Mouse (Mus musculus): ENCODE measurements around the gene Gse1.

The Gse1 gene

DNA sequence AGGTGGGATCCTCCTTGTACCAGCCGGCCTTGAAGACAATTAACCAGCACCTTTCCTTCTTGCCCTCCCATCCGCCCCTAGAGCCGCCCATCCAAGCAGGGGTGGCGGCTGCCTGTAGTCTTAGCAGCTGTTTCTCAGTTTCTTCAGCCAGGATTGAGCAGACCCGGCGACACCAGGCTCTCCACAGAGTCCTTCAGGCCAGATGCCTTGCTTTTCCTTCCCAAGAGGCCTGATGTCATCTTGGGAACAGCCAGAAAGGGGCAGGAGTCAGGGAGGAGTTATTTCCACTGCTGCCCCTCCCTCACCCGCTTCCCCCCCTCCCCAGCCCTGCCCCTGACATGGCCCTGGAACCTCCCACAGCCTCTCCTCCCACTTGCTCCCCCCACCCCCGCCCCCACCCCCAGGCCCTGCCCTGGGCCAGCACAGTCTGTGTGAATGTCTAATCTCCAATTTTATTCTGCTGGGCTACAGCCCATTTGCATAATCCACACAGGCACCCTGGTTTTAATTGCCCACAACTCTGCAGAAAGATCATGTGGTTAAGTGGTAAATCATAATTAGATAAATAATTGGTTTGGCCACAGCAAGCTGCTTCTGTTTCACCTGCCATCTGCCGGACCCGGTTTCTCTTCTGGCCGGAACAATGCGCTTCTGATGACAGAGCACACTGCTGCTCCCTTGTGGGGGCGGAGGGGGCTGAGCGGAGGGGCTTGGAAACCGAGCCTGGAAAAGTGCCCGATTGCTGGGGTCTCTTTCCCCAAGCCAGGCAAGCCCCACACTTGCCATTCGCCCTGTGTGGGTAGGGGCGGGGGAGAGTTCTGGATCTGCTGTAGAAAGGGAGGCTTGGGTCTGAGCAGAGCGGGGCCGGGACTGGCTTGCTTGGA lies 292.7 kb downstream of the Gse1 start:
- DNase-seq: peak; percentile 98

DNA sequence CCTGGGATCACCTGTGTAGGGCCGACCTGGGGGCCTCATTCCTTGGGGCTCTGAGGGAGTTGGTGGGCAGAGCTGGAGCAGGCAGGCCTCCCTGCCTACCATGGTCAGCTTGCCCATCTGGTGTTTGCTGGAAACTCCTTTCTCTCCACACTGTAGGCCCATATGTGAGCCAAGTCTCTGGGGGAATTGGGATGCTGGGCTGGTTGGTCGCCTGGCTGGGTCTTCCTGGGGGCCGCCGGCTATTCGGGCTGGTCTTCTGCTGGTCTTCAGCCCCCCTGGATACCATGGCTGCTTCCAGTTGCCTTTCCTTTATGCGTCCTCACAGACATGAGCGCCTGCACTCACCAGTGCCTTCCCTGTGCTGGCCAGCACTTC lies 293.3 kb downstream of the Gse1 start:
- no peak for DNase-seq

DNA sequence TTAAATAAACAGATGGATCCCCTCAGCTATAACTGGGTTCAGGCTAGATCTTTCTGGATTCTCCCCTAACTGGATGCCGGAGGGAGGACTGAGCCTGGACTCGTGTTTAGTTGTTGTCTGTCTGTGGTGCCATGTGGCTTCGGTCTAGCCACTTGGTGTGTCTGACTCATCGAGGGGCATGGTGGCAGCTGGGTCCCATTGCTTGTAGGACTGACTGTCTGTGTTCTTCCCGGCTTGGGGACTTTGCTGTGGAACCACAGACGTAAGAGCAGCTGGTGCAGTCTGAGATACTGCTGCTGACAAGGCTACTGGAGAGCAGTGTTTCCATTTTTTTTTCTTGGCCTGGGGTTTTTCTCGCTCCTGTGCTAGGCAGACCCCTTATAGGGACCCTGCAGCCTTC lies 295.4 kb downstream of the Gse1 start:
- no peak for DNase-seq

DNA sequence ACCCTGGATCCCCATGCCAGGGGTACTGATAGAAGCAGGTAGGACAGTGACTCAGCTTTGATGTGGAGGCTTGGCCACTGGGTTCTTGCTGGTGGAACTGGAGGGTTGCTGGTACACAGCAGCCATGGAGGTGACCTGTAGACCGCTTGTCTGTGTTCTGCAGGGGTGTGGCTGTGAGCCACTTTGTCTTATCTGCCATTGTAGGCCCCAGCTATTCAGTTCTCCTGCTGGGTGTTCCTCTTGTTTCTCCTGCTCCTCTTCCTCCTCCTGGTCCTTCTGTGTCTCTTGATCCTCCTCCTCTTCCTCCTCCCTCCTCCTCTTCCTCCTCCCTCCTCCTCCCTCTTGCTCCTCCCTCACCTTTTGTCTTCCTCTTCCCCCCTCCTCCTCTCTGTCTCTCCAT lies 296.9 kb downstream of the Gse1 start:
- DNase-seq: no peak

DNA sequence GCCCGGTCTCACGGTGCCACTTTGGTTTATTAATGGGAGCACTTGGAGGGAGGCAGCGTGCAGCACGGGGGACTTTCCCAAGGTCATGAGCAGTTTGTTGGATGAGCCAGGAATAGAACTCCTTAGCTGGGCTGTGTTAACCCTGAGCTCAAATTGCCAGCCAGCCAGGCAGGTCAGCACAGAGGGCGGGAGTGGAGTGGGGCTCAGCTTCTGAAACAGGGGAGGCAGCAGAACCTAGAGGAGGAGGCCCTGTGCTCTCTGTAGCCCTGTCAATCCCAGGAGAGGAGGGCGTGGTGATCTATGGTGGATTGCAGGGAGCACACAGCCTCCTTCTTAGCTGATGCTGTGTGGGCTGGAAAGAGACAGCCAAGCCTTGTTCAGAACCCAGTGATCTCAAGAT lies 297.6 kb downstream of the Gse1 start:
- DNase-seq: no peak

DNA sequence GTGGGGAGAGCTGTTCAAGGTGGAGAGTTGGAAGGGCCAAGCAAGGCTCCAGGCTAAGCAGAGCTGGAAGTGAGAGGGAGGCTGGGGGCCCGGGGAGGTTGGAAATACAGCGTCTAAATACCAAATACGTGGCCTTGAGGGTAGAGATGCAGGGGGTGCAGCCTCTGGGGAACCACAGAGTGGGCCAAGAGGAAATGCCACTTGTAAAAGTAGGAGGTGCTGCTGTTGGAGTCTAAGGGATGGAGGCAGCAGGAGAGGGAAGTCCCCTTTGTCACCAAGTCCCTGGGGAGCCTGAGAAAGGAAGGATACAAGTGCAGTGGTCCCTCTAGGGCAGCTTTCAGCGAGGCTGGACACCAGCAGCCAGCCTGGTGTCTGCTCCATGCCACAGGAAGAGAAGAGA lies 298.3 kb downstream of the Gse1 start:
- no peak for DNase-seq

DNA sequence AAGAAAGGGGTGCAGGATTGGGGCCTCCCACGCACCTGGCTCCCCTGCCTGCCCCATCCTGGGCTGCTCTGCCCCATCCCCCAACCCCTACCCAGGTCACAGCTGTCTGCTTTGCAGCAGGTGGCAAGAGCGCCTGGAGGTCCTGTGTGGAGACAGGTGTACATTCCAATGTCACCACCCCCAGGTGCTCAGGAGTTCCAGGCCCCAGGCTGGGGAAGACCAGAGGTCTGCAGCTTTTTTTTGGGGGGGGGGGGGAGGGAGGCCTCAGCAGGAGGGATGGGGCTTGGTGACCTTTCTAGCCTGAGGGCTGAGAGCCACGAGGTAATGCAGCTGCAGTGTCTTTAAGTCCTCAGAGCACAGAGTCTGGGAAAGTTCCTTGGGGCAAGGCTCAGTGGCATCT lies 300.1 kb downstream of the Gse1 start:
- DNase-seq: no peak

DNA sequence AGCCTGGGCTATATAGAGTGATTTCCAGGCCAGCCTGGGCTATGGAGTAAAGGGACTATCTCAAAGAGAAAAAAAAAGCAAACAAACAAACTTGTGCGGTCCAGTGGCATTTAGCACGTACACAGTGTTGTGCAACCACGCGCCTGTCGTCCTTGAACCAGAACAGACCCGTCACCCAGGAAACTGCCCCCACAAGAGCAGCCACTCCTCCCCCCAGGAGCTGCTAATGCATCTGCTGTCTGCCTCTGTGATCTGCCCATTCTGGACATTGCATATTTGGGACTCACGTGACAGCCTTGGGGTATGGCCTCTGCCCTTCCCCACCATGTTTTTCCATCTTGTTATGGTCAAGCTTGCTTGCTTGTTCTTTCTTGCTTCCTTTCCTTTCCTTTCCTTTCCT lies 301.0 kb downstream of the Gse1 start:
- DNase-seq: no peak

DNA sequence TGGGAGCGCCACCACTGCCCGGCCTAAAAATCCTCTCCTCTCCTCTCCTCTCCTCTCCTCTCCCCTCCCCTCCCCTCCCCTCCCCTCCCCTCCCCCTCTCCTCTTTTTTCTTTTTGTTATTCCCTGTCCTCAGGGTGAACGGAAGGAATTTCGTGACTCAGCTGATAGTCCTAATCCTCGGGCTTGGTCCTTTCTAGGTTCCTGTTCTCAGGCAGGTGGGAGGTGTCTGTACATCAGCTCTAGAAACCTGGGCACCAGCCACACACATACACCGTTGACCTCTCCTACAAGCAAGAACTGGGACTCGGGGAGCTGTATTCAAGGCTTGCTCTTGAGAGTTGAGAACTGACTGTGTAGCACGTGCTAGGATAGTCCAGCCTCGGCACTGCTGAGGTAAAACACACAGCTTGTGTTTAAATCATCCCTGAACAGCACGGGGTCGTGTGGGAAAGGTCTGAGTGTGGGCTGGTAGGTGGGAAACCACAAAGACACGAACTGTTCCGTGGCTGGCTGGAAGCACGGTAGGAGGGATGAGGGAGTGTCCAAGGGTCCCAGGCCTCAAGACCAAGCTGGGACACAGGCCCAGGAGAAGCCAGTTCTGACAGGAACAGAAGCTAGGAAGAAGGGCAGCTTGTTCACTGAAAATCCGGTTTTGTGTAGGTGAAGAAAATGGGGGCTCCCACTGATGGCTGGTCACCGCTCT lies 302.8 kb downstream of the Gse1 start:
- DNase-seq: no peak

DNA sequence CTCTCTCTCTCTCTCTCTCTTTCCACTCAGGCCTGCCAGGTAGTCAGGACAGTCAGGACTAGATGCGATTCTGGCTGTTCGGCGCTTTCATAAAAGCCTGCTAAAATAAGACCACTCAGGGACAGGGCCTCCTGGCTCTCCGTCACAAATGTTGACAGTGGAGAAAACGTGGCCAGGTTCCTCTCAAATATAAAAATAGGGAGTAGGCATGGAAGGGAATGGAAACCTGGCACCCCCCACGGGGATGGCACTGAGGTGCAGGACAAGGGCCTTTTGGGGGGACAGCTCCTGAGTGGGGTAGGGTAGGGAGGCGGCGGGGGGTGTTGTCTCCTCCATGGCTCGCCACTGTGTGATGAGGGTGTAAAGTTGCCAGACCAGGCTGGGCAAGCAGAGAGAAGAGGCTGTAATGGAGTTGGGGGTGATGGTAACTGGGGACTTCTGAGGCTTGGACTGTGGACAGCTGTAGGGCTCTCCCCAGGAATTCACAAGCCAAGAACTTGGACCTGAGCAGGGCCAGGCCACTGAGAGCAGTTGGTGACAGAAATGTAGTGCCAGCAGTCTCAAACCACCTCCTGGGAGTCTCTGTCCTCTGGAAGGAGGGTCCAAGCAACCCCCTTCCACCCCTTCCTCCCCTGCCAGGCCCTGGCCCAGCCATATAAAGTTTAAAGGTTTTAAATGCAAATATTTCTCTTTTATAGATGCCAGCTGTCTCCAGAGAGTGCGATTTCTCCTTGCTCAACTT lies 303.7 kb downstream of the Gse1 start:
- no peak for DNase-seq

DNA sequence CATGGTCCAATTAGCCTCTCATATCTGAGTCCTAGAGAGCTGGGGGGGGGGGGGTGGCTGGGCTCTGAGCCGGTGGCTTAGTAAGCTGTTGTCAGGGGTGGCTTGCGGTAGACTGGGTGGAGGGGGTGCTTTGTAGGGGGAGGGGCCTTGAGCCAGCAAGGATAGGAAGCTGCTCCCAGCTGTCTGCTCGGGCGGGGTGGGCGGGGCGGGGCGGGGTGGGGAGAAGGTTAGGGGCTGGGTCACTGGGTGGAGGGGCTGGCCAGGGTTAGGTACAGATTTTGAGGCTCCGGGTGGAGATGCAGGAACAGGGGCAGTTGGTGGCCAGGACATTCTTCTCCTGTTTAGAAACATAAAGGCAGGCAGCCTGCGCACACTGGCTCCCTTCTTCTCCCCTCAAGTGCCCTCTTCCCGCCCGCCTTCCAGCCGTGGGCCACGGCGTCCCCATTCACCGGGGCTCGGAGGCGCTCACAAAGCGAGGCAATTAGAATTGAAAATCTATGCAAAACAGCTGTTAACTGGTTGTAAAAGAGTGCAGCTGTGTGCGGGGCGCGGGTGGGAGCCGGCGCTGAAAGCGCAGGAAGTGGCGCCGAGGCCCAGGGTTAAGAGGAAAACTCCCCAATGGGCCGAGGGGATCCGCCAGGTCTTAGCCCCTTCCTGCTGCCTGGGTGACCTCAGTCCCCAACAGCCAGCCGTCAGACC lies 304.4 kb downstream of the Gse1 start:
- DNase-seq: peak; percentile 87

DNA sequence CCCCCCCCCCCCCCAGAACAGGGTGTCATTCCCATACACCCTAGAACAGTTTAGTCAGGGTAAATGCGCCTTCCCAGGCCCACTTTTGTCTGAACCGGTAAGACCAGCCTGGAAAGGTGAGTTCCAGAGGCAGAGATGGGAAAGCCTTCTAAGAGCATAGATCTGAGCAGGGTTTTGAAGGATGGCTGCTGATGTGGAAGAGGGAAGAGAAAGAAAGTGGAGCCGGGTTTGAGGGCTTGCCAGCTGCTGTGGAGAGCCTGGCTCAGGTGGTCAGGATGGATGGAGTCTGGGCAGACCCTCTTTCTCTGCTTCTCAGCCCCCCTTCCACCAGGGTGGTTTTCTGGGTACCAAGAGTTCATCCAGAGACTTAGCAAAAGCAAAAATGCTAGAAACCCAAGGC lies 305.1 kb downstream of the Gse1 start:
- DNase-seq: no peak

DNA sequence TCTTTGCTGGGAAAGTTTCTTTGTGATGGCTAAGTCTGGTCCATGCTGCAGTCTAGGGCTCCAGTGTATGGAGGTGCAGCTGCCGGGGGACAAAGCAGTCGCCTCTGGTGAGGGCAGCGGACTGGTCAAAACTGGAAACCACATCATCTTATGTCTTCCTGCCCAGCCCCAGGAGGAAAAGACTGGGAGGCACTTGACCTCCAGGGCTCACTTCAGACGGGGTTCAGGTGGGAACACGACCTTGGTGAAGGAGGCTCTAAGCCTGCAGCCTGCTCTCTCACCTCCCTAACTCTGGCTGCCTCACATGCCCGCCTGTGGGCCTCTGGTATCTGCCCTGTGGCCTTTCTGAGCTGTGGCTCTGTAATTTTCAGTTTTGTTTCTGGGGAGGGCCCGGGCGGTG lies 305.8 kb downstream of the Gse1 start:
- no peak for DNase-seq

DNA sequence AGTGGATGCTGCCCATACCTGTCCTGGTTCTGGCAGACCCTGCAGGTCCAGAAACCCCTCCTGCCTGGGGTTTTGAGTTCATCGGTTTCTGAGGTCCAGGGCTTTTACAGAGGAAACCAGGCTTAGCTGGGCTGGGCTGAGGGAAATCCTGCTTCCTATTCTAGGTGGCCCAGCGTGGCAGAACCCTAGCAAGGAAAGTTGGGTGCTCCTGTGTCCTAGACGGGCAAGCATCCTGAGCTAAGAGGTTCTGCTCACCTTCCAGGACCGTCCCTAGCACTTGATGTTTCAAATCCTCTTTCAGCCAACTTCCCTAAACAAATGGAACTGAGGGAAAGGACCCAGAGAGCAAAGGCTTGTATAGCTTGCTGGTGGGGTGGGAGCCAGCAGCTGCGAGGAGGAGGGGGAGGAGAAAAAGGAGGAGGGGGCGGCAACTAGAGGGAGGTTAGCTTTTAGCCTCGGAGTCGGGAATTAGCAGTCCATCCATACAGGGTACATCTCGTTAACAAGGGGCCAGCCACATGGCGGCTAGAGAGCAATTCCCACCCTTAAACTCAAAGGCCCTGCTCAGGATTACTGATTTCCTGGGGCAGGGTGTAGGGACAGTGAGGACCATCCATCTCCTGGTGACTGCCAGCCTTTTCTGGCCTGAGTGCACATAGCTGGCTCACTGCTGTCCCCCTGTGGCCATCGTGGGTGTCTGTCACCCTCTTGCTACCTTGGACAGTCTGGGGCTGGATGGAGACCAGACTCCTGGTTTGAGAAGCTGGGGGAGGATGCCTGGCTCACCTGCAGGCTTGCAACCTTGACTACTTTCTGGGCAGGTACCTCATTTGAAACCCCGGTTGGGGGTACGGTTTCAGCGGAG lies 306.5 kb downstream of the Gse1 start:
- peak; percentile 93 for DNase-seq

DNA sequence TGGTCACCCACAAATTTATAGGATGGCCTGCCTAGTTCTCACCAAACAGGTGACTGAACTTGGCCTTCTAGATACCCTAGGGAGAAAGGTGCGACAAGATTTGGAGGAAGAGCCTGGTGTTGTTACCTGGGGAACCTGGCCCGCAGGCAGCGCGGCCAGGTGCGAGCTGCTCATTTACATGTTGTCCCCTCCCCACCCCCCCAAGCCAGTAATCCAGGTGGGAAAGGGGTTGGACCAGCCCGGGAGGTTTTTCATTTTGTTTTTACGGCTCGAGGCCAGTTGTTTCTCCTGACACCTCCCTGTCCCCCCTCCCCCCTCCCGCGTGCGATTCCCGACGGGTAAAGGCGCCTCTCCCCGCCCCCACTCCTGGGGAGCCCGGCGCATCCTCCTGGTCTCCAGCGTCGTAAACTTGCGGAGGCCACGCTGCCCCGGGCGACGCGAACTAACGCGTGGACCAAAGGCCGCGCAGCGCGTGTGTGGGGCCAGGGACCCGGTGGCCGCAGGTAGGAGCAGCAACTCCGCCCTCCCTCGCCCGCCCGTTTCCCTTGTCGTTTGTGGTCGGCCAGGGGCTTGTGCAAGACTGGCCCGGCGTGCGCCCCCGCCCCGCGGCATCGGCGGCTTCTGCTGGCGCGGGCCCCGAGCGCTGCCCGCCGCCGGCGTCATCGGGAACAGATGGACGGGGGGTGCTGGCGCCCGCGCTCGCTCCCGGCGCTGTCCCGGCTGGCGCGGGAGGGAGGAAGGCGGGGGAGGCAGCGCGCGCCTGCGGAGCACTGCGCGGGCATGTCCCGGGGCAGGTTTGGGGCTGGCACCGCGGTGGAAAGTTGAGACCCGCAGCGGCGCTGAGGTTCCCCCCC lies 307.4 kb downstream of the Gse1 start:
- DNase-seq: peak; percentile 86

DNA sequence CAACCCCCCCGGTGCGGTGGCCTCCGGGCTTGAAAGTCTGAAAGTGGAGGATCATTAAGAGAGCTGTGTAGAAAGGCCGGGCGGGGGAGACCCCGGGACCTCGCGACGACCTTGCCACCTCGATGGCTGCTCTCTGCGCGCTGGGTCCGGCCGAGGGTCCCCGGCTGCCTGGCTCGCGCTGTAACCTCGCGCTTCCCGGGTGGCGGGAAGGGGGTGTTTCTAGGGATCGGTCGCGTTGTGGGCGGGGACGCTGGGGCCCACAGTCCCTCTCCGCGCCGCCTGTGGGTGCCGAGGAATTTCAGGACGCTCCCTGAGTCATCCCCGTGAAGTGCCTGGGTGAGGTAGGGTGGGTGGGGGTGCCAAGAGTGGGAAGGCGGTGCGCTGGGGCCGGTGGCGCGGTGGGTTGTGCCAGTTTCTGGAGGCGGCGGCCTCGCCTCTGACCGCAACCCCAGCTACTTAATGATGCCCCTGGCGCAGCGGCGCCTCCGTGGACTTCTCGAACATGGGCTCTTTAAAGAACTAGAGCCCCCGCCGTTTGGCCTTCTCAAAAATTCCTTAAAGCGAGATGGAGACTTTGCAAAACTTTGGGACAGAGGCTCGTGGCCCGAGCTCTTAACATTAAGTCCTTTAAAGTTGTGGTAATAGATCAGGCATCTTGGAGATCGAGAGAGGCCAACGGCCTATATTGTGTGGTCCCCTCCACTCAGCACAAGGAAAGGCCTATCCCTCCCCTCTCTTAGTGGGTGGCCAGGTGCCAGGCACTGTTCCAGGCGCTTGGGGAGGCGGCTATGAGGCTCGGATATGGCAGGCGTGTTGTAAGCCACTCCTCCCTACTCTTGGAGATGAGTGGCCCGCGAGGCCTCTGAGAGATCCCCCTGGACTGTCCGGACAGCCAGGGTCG lies 308.3 kb downstream of the Gse1 start:
- DNase-seq: no peak

DNA sequence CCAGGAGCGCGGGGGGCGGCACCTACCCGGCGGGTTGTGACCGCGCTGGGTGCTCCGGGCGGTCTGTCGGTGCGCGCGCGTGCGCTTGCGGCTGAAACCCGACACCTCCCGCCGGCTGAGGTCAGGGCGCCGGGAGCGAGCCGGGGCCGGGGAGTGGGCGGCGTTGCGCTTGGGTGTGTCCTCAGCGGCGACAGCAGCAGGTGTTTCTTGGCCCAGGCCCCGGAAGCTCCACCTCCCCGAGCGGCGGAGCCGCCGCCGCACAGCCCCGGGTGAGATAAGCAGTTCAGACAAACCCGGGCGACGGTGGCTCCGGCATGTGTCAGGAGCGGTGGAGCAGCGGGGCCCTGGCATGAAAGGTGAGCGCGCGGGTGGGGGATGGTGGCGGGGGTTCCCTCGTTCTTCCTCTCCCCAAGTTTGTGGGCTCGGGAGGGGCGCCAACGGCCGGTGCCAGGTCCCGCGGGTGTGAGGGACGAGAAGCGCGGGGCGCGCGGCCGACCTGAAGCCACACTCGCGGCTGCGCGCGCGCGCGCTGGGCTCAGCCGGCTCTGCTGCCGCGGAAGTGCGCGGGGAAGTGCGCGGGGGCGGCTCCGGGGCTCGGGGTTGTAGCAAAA lies 309.1 kb downstream of the Gse1 start:
- DNase-seq: peak; percentile 90

DNA sequence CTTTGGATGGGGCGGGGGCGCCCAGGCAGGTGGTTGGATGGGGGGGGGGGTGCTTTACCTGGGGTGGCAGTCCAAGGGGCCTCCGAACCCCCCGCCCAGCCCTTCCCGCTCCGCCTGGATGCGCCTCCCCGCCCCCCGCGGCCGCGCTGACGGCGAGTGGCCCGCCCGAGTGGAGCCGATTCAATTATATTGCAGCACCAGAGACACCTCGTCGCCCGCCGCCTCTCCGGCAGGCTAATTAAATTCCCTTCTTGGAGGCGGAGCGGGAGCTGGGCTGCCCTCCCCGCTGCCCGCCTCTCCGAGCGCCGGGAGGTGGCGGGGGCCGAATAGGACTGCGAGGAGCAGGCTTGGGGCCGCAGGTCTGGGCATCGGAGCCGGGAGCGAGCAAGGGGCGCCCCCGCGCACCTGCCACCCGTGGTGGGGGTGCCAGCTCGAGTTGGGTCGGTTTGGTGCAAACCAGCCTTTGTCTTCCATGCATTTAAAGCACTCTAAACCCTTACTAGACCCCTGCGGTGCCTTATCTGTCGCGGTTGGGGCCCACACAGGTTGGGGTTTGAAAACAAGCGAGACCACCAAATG lies 309.7 kb downstream of the Gse1 start:
- peak; percentile 86 for DNase-seq

Measured in retina, postnatal 1 day (tissue).